Mouse (Mus musculus) cerebellum, adult 2 months (tissue): Measurements from ENCODE around the gene Ninj2. TPM values are rescaled to one million over a fixed set of nuclear protein-coding genes. Genes with fewer than 3 reads are reported as not detected.

Experiments
- DNase-seq, 2 experiments: peaks; one replicate each; pipeline ENCODE4 v3.0.0; 2021
- H3K27ac ChIP-seq: fragments of 200-500 bp; 2 replicates; pipeline ENCODE4 v1.5.1; 2012; ENCODE audit warnings: low read length, control low read depth, inconsistent platforms; ENCODE audit not compliant: insufficient read depth
- H3K27me3 ChIP-seq: fragments of 200-500 bp; 2 replicates; pipeline ENCODE4 v1.6.1; 2012; ENCODE audit warnings: inconsistent platforms, mild to moderate bottlenecking, low read length, moderate library complexity; ENCODE audit not compliant: control insufficient read depth, insufficient read depth
- H3K4me1 ChIP-seq: fragments of 200-500 bp; 2 replicates; pipeline ENCODE4 v1.6.1; 2011; ENCODE audit warnings: low read length; ENCODE audit not compliant: control insufficient read depth, insufficient read depth
- H3K4me3 ChIP-seq: fragments of 200-500 bp; replicated peaks from 2 replicates; pipeline ENCODE3; 2011; ENCODE audit warnings: mild to moderate bottlenecking, low read depth, low read length, control low read depth; ENCODE audit not compliant: insufficient read depth
- CTCF ChIP-seq: fragments of 200-500 bp; IDR thresholded peaks from 2 replicates; pipeline ENCODE4 v1.5.1; 2011; ENCODE audit warnings: low read depth, mild to moderate bottlenecking, control low read depth, low read length, moderate library complexity, borderline replicate concordance; ENCODE audit not compliant: insufficient read depth
- POLR2A ChIP-seq: fragments of 200-500 bp; IDR thresholded peaks from 2 replicates; pipeline ENCODE4 v1.6.1; 2011; ENCODE audit warnings: low read length, control low read depth, borderline replicate concordance; ENCODE audit not compliant: insufficient read depth
- WGBS: fragments of 180-500 bp; shearing (Covaris S2); methylation state at CpG from one replicate; pipeline ENCODE4 v1.1.7; 2018; 5-methylcytosine and 5-hydroxymethylcytosine counted together
- polyA plus RNA-seq: library from polyadenylated mRNA; depleted of rRNA; stranded (reverse); fragments of >200 nt; gene quantifications from 2 replicates; pipeline ENCODE4 v1.2.3, GENCODE M21; 2012

Ninj2 gene
- polyA plus RNA-seq, 1 experiment, result 11.7 TPM

GRCm38 (mm10) chr6:120115443-120115842 is 22.3 kb downstream of the Ninj2 start:
- no peaks in the 10 kb centered on the region for H3K4me1 ChIP-seq
- TF ChIP-seq POLR2A (no peak), CTCF (no peak)
- no peaks in the 10 kb centered on the region for H3K27me3 ChIP-seq
- WGBS, result 67% methylated on average over 3 of the region's 3 CpGs
- DNase-seq, result no peak
- no peak overlapping the region for H3K27ac ChIP-seq
- no peak overlapping the region for H3K4me3 ChIP-seq

- Histone ChIP-seq H3K4me1 (no peaks in the 10 kb centered on the region), H3K4me3 (no peak overlapping the region), H3K27me3 (no peaks in the 10 kb centered on the region), H3K27ac (no peak overlapping the region)
- TF ChIP-seq POLR2A, result no peak
- DNase-seq, result no peak
- WGBS, result 81% methylated on average over 5 of the region's 5 CpGs
Observed at GRCm38 (mm10) chr6:120119824-120120223, 26.7 kb downstream of the Ninj2 start.

GRCm38 (mm10) chr6:120124688-120125087 is 31.5 kb downstream of the Ninj2 start:
- Histone ChIP-seq H3K4me3 (no peak overlapping the region), H3K4me1 (no peaks in the 10 kb centered on the region), H3K27ac (no peak overlapping the region), H3K27me3 (no peaks in the 10 kb centered on the region)
- TF ChIP-seq POLR2A, result no peak
- no peak for TF ChIP-seq CTCF
- 91% methylated on average over 7 of the region's 7 CpGs for WGBS
- no peak for DNase-seq

GRCm38 (mm10) chr6:120126456-120126855 is 33.3 kb downstream of the Ninj2 start:
- no peaks in the 10 kb centered on the region for H3K4me1 ChIP-seq
- 92% methylated on average over 8 of the region's 8 CpGs for WGBS

GRCm38 (mm10) chr6:120127321-120127720 is 34.2 kb downstream of the Ninj2 start:
- Histone ChIP-seq H3K4me3 (no peak overlapping the region), H3K27ac (no peak overlapping the region), H3K4me1 (no peaks in the 10 kb centered on the region), H3K27me3 (no peaks in the 10 kb centered on the region)
- 96% methylated on average over 7 of the region's 7 CpGs for WGBS
- TF ChIP-seq POLR2A (no peak), CTCF (no peak)
- DNase-seq, result no peak

More at GRCm38 (mm10) chr6:120126456-120126855, 33.3 kb downstream of the Ninj2 start:
- H3K27ac ChIP-seq, result no peak overlapping the region
- TF ChIP-seq POLR2A (no peak), CTCF (no peak)
- H3K4me3 ChIP-seq, result no peak overlapping the region
- DNase-seq, result no peak
- H3K27me3 ChIP-seq, result no peaks in the 10 kb centered on the region

- no peak overlapping the region for H3K4me3 ChIP-seq
- no peaks in the 10 kb centered on the region for H3K27me3 ChIP-seq
- TF ChIP-seq POLR2A (no peak), CTCF (no peak)
- no peak overlapping the region for H3K27ac ChIP-seq
- H3K4me1 ChIP-seq, result no peaks in the 10 kb centered on the region
- 71% methylated on average over 4 of the region's 4 CpGs for WGBS
- DNase-seq, result no peak
Observed at GRCm38 (mm10) chr6:120134748-120135147, 41.6 kb downstream of the Ninj2 start.

- Histone ChIP-seq H3K4me1 (no peaks in the 10 kb centered on the region; the same call in 1 of the 2 replicates), H3K27me3 (no peaks in the 10 kb centered on the region), H3K4me3 (no peak overlapping the region), H3K27ac (no peak overlapping the region)
- DNase-seq, result no peak
- TF ChIP-seq POLR2A (no peak), CTCF (no peak)
- WGBS, result 78% methylated on average over 1 of the region's 1 CpGs
Observed at GRCm38 (mm10) chr6:120145439-120145838, 52.3 kb downstream of the Ninj2 start.

GRCm38 (mm10) chr6:120146676-120147075 is 53.5 kb downstream of the Ninj2 start:
- Histone ChIP-seq H3K4me3 (no peak overlapping the region), H3K4me1 (no peaks in the 10 kb centered on the region; the same call in 1 of the 2 replicates), H3K27me3 (no peaks in the 10 kb centered on the region), H3K27ac (no peak overlapping the region)
- DNase-seq, result no peak
- WGBS, result 62% methylated on average over 10 of the region's 10 CpGs
- TF ChIP-seq POLR2A (no peak), CTCF (no peak)

GRCm38 (mm10) chr6:120147411-120147810 is 54.3 kb downstream of the Ninj2 start:
- no peak overlapping the region for H3K27ac ChIP-seq
- H3K4me3 ChIP-seq, result no peak overlapping the region
- no peak for TF ChIP-seq POLR2A
- no peak for TF ChIP-seq CTCF
- H3K4me1 ChIP-seq, result no peaks in the 10 kb centered on the region; the same call in 1 of the 2 replicates
- no peaks in the 10 kb centered on the region for H3K27me3 ChIP-seq
- 73% methylated on average over 8 of the region's 8 CpGs for whole genome bisulfite sequencing
- DNase-seq, result no peak
